Mouse (Mus musculus): ENCODE data around the gene Actr3.

Actr3 gene

DNA sequence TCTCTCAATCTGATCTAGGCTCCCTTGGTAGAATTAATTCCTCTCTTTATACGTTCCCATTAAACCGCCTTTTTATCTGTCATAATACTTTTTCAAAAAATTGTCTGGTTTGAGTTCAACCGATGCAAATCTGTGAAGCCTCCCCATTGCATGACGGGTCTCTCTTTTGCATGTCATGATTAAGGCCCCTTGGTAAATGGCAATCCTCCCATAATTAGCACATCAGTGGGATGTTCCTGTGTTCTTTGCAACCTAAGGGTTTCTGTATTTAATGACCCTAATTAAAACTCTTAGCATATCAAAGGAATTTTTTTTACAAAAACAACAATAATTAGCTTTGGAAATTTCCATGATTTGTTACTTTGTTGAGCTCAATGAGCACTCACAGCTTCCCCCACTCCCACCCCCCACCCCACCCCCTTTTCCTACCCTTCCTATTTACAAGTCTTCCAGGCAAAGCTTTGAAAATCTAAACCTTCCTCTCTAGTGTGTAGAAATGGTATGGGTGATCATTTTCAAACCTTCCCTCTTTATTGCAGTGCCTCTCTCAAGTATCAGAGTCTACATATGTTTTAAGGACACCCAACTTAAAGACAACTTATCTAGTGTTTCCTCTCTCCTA is 84.0 kb downstream of the Actr3 start:
- DNase-seq (ENCODE audit: low read depth, low spot score), result no peak

- DNase-seq (ENCODE audit: low read depth, low spot score), result no peak
These were observed 84.7 kb downstream of the Actr3 start for GRCm38 (mm10) chr1:125350843-125351242.

DNA sequence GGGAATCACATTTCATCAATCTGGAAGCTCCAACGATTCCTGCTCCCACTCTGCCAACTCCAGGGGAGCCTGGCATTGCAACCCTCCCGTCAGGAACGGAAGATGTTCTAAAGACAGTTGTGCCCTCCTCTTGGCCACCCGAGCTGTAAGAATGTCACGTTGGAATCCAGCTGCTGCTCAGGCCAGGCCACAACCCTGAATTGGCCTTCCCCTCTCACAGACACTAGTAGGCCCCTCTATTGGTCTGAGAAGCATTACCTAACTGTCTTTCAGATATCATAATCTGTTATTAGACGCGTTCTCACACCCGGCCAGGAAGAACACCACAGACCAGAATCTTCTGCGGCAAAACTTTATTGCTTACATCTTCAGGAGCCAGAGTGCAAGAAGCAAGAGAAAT is 89.7 kb downstream of the Actr3 start:
- no peak for DNase-seq (ENCODE audit: low read depth, low spot score)

DNA sequence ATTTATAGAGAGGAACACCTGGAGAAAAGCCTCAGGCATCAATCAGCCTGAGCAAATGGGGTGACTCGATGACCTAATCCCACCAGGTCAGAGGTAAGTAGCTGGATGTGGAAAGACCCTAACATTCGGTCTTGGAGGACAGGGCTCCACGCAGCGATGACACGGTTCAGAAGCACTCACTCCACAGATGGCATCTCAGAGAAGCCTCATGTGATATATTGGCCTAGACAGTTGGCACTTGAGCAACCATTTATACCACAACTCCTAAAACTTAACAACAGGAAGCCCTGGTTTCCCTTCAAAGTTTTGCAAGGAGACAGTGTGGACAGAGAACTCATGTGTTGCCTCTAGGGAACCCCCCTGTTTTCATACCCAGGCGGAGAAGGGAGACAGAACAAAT is 90.1 kb downstream of the Actr3 start:
- no peak for DNase-seq (ENCODE audit: low read depth, low spot score)

- DNase-seq (ENCODE audit: low read depth, low spot score), result no peak
These were observed 92.4 kb downstream of the Actr3 start for GRCm38 (mm10) chr1:125343105-125343504.

All from retina, adult 2 months (tissue).